8 mouse cellular contexts compared by ENCODE assay signal in genomic region chr11:53301167-53301515, GRCm38 (mm10). TPM values are rescaled to one million over a fixed set of nuclear protein-coding genes. Genes with fewer than 3 reads are reported as not detected.
A peak's percentile ranks its signal among the peaks of the same experiment; 100 is the strongest.
DNase-seq lines count a peak whose midpoint lies in the region; ATAC-seq and TF ChIP-seq lines count a peak whose summit lies in the region.

No protein-coding gene starts in this region.

- no peak for TF ChIP-seq EP300 in liver, postnatal 0 days (IDR thresholded peaks at IDR 0.05; ENCODE audit: low read depth)

- peak overlapping the region; percentile 66 for H3K9ac ChIP-seq in hindbrain, embryonic 11.5 days (ENCODE audit: low read depth, low read length)
- H3K9ac ChIP-seq in liver, postnatal 0 days (replicated peaks): peak overlapping the region; percentile 98

- H3K36me3 ChIP-seq in erythroblast, embryonic 14.5 days (ENCODE audit: control insufficient read depth): peaks cover 23% of the 10 kb centered on the region
- peaks cover 28% of the 10 kb centered on the region for H3K36me3 ChIP-seq in E14TG2a.4 (ENCODE audit: insufficient read depth, low read length)
- no peaks in the 10 kb centered on the region for H3K36me3 ChIP-seq in hindbrain, embryonic 11.5 days (ENCODE audit: control insufficient read depth, insufficient read depth, low read length)
- peaks cover 6% of the 10 kb centered on the region; the same call in 1 of the 2 replicates for H3K36me3 ChIP-seq in liver, postnatal 0 days (replicated peaks; ENCODE audit: insufficient read depth, low read length)

- DNase-seq in hindbrain, embryonic 11.5 days (ENCODE audit: low spot score): peak; percentile 11
- DNase-seq in liver, postnatal 0 days: no peak
- DNase-seq in layer of hippocampus, postnatal 36 days: no peak
- DNase-seq in cerebellum, postnatal 4 days (ENCODE audit: low spot score in 2 of 2): no peak
- DNase-seq in ovary, postnatal 10 days (ENCODE audit: low spot score): no peak

- H3K4me2 ChIP-seq in hindbrain, embryonic 11.5 days (replicated peaks; ENCODE audit: low read depth, low read length): peak overlapping the region; percentile 55
- H3K4me2 ChIP-seq in liver, postnatal 0 days (ENCODE audit: low read depth, low read length): peak overlapping the region; percentile 86

- peak overlapping the region; percentile 90 for H3K27ac ChIP-seq in hindbrain, embryonic 11.5 days (ENCODE audit: low read depth, low read length)
- peak overlapping the region; percentile 99 for H3K27ac ChIP-seq in liver, postnatal 0 days (ENCODE audit: low read depth)

- peak overlapping the region; percentile 98 for H3K4me3 ChIP-seq in erythroblast, embryonic 14.5 days (replicated peaks)
- peak overlapping the region; percentile 99 for H3K4me3 ChIP-seq in E14TG2a.4 (replicated peaks; ENCODE audit: low read length)
- H3K4me3 ChIP-seq in hindbrain, embryonic 11.5 days (ENCODE audit: low read depth, low read length): peak overlapping the region; percentile 100
- peak overlapping the region; percentile 93 for H3K4me3 ChIP-seq in liver, postnatal 0 days (ENCODE audit: low read depth, low read length)

- no peaks in the 10 kb centered on the region for H3K9me3 ChIP-seq in erythroblast, embryonic 14.5 days (ENCODE audit: control insufficient read depth, low read length)
- no peaks in the 10 kb centered on the region for H3K9me3 ChIP-seq in E14TG2a.4 (ENCODE audit: low read length)
- H3K9me3 ChIP-seq in hindbrain, embryonic 11.5 days (ENCODE audit: control insufficient read depth, low read length): no peaks in the 10 kb centered on the region
- no peaks in the 10 kb centered on the region for H3K9me3 ChIP-seq in liver, postnatal 0 days (ENCODE audit: low read length)

- ATAC-seq in erythroblast, adult 5-6 weeks (replicated peaks; ENCODE audit: low FRiP score, poor library complexity, severe bottlenecking): no peak
- no peak for ATAC-seq in hindbrain, embryonic 11.5 days (ENCODE audit: low FRiP score)
- ATAC-seq in liver, postnatal 0 days: no peak

- no peak for TF ChIP-seq CTCF in E14TG2a.4 (conservative IDR thresholded peaks at IDR 0.05; ENCODE audit: low read length)
- TF ChIP-seq CTCF in liver, postnatal 0 days (IDR thresholded peaks at IDR 0.05; ENCODE audit: low read depth): no peak

- no peaks in the 10 kb centered on the region for H3K27me3 ChIP-seq in erythroblast, embryonic 14.5 days (ENCODE audit: control insufficient read depth)
- no peaks in the 10 kb centered on the region for H3K27me3 ChIP-seq in E14TG2a.4 (ENCODE audit: insufficient read depth, low read length)
- H3K27me3 ChIP-seq in hindbrain, embryonic 11.5 days (ENCODE audit: control insufficient read depth, insufficient read depth, low read length): no peaks in the 10 kb centered on the region
- H3K27me3 ChIP-seq in liver, postnatal 0 days (ENCODE audit: insufficient read depth, low read length): no peaks in the 10 kb centered on the region

- 59% methylated on average over 9 of the region's 9 CpGs for WGBS in hindbrain, embryonic 11.5 days
- 47% methylated on average over 9 of the region's 9 CpGs for WGBS in liver, postnatal 0 days (ENCODE audit: insufficient replicate concordance)

- peaks cover 43% of the 10 kb centered on the region for H3K4me1 ChIP-seq in erythroblast, embryonic 14.5 days (ENCODE audit: control insufficient read depth)
- peaks cover 61% of the 10 kb centered on the region for H3K4me1 ChIP-seq in E14TG2a.4 (replicated peaks; ENCODE audit: low read depth, low read length)
- peaks cover 5% of the 10 kb centered on the region; the same call in 1 of the 2 replicates for H3K4me1 ChIP-seq in hindbrain, embryonic 11.5 days (replicated peaks; ENCODE audit: control insufficient read depth, insufficient read depth, low read length)
- peaks cover 30% of the 10 kb centered on the region for H3K4me1 ChIP-seq in liver, postnatal 0 days (ENCODE audit: insufficient read depth)

RNA-seq across cellular contexts. Expression of gene Hspa4, which starts 0.9 kb away (rescaled TPM):
- 0.89 and 0.97 TPM in 2 replicates for polyA plus RNA-seq in erythroblast, embryonic 14.5 days (2012)
- total RNA-seq in erythroblast, adult 5-6 weeks (2015; ENCODE audit: low replicate concordance): 40.9 and 48.5 TPM in 2 replicates
- total RNA-seq in erythroblast, adult 5-6 weeks (2017; ENCODE audit: low replicate concordance): 93.7 and 111 TPM in 2 replicates
- 112 and 115 TPM in 2 replicates for polyA plus RNA-seq in hindbrain, embryonic 11.5 days (2014; fragmentation: Nextera tagmentation; extraction: Ambion mirVana)
- polyA plus RNA-seq in liver, postnatal 0 days (2015; fragmentation: Nextera tagmentation; extraction: Ambion mirVana): 37.4 and 41.4 TPM in 2 replicates
- total RNA-seq in layer of hippocampus, postnatal 36 days (2021): 100 to 1,000 TPM; 182 to 194 TPM

RNA-seq across cellular contexts. Expression of gene Zcchc10, which starts 23.3 kb away (rescaled TPM):
- 0.04 and 0.09 TPM in 2 replicates for polyA plus RNA-seq in erythroblast, embryonic 14.5 days (2012)
- 7.9 and 13.6 TPM in 2 replicates for total RNA-seq in erythroblast, adult 5-6 weeks (2015; ENCODE audit: low replicate concordance)
- 0.94 and 2.0 TPM in 2 replicates for total RNA-seq in erythroblast, adult 5-6 weeks (2017; ENCODE audit: low replicate concordance)
- 22.7 and 25.3 TPM in 2 replicates for polyA plus RNA-seq in hindbrain, embryonic 11.5 days (2014; fragmentation: Nextera tagmentation; extraction: Ambion mirVana)
- polyA plus RNA-seq in liver, postnatal 0 days (2015; fragmentation: Nextera tagmentation; extraction: Ambion mirVana): 6.0 and 7.4 TPM in 2 replicates
- total RNA-seq in layer of hippocampus, postnatal 36 days (2021): 10 to 100 TPM in 1 of 2 experiments, 1 to 10 TPM in 1; 9.6 to 10.7 TPM

RNA-seq across cellular contexts. Expression of gene Aff4, which starts 49.5 kb away (rescaled TPM):
- polyA plus RNA-seq in erythroblast, embryonic 14.5 days (2012): 0.03 and 0.13 TPM in 2 replicates
- 32.2 and 50.3 TPM in 2 replicates for total RNA-seq in erythroblast, adult 5-6 weeks (2015; ENCODE audit: low replicate concordance)
- 12.0 and 25.4 TPM in 2 replicates for total RNA-seq in erythroblast, adult 5-6 weeks (2017; ENCODE audit: low replicate concordance)
- 43.0 and 120 TPM in 2 replicates for polyA plus RNA-seq in hindbrain, embryonic 11.5 days (2014; fragmentation: Nextera tagmentation; extraction: Ambion mirVana)
- 9.1 and 12.4 TPM in 2 replicates for polyA plus RNA-seq in liver, postnatal 0 days (2015; fragmentation: Nextera tagmentation; extraction: Ambion mirVana)
- 100 to 1,000 TPM; 228 to 265 TPM for total RNA-seq in layer of hippocampus, postnatal 36 days (2021)

Comparison
In these comparisons a context has a peak if more than half of its experiments do, and no peak if none do; other contexts are left out.
1. RNA of gene Hspa4, which starts 0.9 kb away (polyA plus RNA-seq): 112 to 115 TPM in hindbrain, embryonic 11.5 days and 37.4 to 41.4 TPM in liver, postnatal 0 days; 0.89 to 0.97 TPM in erythroblast, embryonic 14.5 days; every median in the first group is over 10 times any median in the second.
2. Peak in every context shown above with its lines, with median percentiles within 50 percentile points of each other: H3K4me3 ChIP-seq.